Mouse (Mus musculus): ENCODE data around the gene Rnf144b. TPM values are rescaled to one million over a fixed set of nuclear protein-coding genes. Genes with fewer than 3 reads are reported as not detected.

Rnf144b gene
- total and polyA plus RNA-seq, 3 experiments, result 1.1 to 7.8 (median 4.6) TPM

DNA sequence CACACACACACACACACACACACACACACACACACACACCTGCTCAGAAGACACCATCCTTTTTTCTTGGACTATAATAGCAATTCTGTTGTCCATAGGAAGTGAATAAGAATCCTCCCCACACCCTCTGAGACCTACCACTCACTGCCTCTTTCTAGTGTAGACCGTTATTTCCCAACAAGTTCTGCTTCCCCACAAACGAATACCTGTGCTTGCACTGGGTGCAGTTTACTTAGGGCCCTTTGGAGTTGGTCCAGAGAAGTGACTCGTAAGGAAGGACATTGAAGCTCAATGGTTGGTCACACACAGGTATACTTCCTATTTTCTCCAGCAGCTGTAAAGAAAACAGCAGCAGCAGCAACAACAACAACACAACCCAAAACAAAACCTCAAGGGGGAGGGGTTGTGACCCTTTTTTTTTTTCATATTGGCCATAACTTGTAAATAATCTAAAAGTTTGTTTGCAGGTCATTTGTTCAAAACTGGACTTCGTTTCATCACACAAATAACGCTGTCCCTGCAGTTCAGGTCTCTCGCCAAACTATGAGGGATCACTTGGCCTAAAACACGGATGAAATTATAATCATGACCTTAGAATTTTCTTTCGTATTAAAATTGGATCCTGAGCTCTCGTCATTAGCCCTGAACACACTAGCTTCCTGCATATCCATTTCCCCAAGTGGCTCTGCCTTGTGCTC is 60.7 kb downstream of the Rnf144b start:
- Histone ChIP-seq H3K36me3 (replicated peaks) (peaks cover 6% of the 10 kb centered on the region), H3K4me1 (ENCODE audit: insufficient read depth, low read depth, low read length) (peaks cover 10% of the 10 kb centered on the region; the same call in 1 of the 2 replicates), H3K27me3 (ENCODE audit: insufficient read depth, low read length) (no peaks in the 10 kb centered on the region), H3K4me3 (ENCODE audit: low read depth, low read length) (no peak overlapping the region), H3K9me3 (replicated peaks) (no peaks in the 10 kb centered on the region)
- no peak for DNase-seq (ENCODE audit: low spot score)
- ATAC-seq (ENCODE audit: extremely low read depth, insufficient number of reproducible peaks, low FRiP score, poor library complexity, severe bottlenecking), result no peak
- no peak for TF ChIP-seq TAL1 (conservative IDR thresholded peaks at IDR 0.05; ENCODE audit: low read depth, low read length)
- no peak for TF ChIP-seq GATA2 (IDR thresholded peaks at IDR 0.05; ENCODE audit: borderline replicate concordance, low read depth, low read length)
- no peak for TF ChIP-seq POLR2AphosphoS5 (IDR thresholded peaks at IDR 0.05; ENCODE audit: insufficient replicate concordance, low read depth, low read length)
- no peak for TF ChIP-seq CTCF (IDR thresholded peaks at IDR 0.05; ENCODE audit: low read depth, low read length)
- TF ChIP-seq GATA1 (IDR thresholded peaks at IDR 0.05; ENCODE audit: borderline replicate concordance, low read length), result no peak

GRCm38 (mm10) chr13:47183771-47184170 is 61.3 kb downstream of the Rnf144b start:
- H3K4me1 ChIP-seq (ENCODE audit: insufficient read depth, low read depth, low read length), result peaks cover 10% of the 10 kb centered on the region; the same call in 1 of the 2 replicates
- ATAC-seq (ENCODE audit: extremely low read depth, insufficient number of reproducible peaks, low FRiP score, poor library complexity, severe bottlenecking), result no peak

DNA sequence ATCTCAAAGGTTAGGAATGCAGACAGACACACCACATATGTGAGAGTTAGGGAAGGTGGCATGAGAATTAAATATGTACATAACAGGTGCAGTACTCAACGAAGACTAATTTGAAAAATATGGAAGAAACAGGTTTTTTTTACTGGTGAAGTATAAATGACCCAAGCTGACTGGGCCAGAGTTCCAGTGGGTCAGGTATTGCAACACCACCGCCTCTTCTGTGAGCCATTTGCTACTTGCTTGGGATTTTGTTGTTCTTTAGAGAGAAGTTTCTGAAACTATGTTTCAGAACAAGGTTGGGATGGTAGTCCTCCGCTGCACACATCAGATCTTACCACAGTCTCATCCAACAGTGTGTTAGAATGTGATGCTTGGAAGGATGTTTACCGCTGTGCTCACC is 65.4 kb downstream of the Rnf144b start:
- Histone ChIP-seq H3K4me3 (ENCODE audit: low read depth, low read length) (no peak overlapping the region), H3K9me3 (replicated peaks) (no peaks in the 10 kb centered on the region), H3K27me3 (ENCODE audit: insufficient read depth, low read length) (no peaks in the 10 kb centered on the region), H3K36me3 (replicated peaks) (peaks cover 7% of the 10 kb centered on the region), H3K4me1 (ENCODE audit: insufficient read depth, low read depth, low read length) (peaks cover 12% of the 10 kb centered on the region)
- TF ChIP-seq GATA2 (IDR thresholded peaks at IDR 0.05; ENCODE audit: borderline replicate concordance, low read depth, low read length) (no peak), POLR2AphosphoS5 (IDR thresholded peaks at IDR 0.05; ENCODE audit: insufficient replicate concordance, low read depth, low read length) (no peak), CTCF (IDR thresholded peaks at IDR 0.05; ENCODE audit: low read depth, low read length) (no peak), GATA1 (IDR thresholded peaks at IDR 0.05; ENCODE audit: borderline replicate concordance, low read length) (no peak), TAL1 (conservative IDR thresholded peaks at IDR 0.05; ENCODE audit: low read depth, low read length) (no peak)
- ATAC-seq (ENCODE audit: extremely low read depth, insufficient number of reproducible peaks, low FRiP score, poor library complexity, severe bottlenecking) (no peak), DNase-seq (ENCODE audit: low spot score) (no peak)

More at GRCm38 (mm10) chr13:47183771-47184170, 61.3 kb downstream of the Rnf144b start:
- H3K27me3 ChIP-seq (ENCODE audit: insufficient read depth, low read length), result no peaks in the 10 kb centered on the region
- TF ChIP-seq POLR2AphosphoS5 (IDR thresholded peaks at IDR 0.05; ENCODE audit: insufficient replicate concordance, low read depth, low read length) (no peak), GATA2 (IDR thresholded peaks at IDR 0.05; ENCODE audit: borderline replicate concordance, low read depth, low read length) (no peak), GATA1 (IDR thresholded peaks at IDR 0.05; ENCODE audit: borderline replicate concordance, low read length) (no peak), CTCF (IDR thresholded peaks at IDR 0.05; ENCODE audit: low read depth, low read length) (no peak), TAL1 (conservative IDR thresholded peaks at IDR 0.05; ENCODE audit: low read depth, low read length) (no peak)
- H3K4me3 ChIP-seq (ENCODE audit: low read depth, low read length), result no peak overlapping the region
- no peaks in the 10 kb centered on the region for H3K9me3 ChIP-seq (replicated peaks)
- H3K36me3 ChIP-seq (replicated peaks), result peaks cover 4% of the 10 kb centered on the region
- DNase-seq (ENCODE audit: low spot score), result no peak

DNA sequence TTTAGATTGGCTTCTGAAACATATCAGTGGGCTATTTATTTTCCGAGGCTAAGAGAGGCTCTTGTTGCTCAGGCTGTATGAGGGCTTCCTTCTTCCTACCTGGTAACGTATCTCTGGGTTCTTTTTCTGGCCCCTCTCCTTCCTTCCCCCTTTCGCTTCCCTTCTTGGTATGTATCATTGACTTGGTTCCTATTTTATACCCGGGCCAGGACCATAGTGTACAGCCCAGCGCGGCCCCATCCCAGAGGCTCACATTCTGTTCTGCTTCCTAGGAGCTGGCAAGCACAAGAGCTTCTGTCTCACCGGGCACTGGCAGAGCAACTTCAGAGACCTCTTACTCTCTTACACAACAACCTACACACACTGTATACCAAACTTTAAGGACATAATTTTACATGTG is 67.5 kb downstream of the Rnf144b start:
- Histone ChIP-seq H3K4me1 (ENCODE audit: insufficient read depth, low read depth, low read length) (peaks cover 20% of the 10 kb centered on the region), H3K36me3 (replicated peaks) (peaks cover 12% of the 10 kb centered on the region), H3K9me3 (replicated peaks) (no peaks in the 10 kb centered on the region), H3K4me3 (ENCODE audit: low read depth, low read length) (no peak overlapping the region), H3K27me3 (ENCODE audit: insufficient read depth, low read length) (no peaks in the 10 kb centered on the region)
- TF ChIP-seq TAL1 (conservative IDR thresholded peaks at IDR 0.05; ENCODE audit: low read depth, low read length) (no peak), GATA2 (IDR thresholded peaks at IDR 0.05; ENCODE audit: borderline replicate concordance, low read depth, low read length) (no peak), GATA1 (IDR thresholded peaks at IDR 0.05; ENCODE audit: borderline replicate concordance, low read length) (no peak), CTCF (IDR thresholded peaks at IDR 0.05; ENCODE audit: low read depth, low read length) (no peak), POLR2AphosphoS5 (IDR thresholded peaks at IDR 0.05; ENCODE audit: insufficient replicate concordance, low read depth, low read length) (no peak)
- no peak for DNase-seq (ENCODE audit: low spot score)
- no peak for ATAC-seq (ENCODE audit: extremely low read depth, insufficient number of reproducible peaks, low FRiP score, poor library complexity, severe bottlenecking)

GRCm38 (mm10) chr13:47192200-47192599 is 69.7 kb downstream of the Rnf144b start:
- peaks cover 33% of the 10 kb centered on the region for H3K4me1 ChIP-seq (ENCODE audit: insufficient read depth, low read depth, low read length)
- H3K27me3 ChIP-seq (ENCODE audit: insufficient read depth, low read length), result no peaks in the 10 kb centered on the region
- no peaks in the 10 kb centered on the region for H3K9me3 ChIP-seq (replicated peaks)
- H3K36me3 ChIP-seq (replicated peaks), result peaks cover 12% of the 10 kb centered on the region
- ATAC-seq (ENCODE audit: extremely low read depth, insufficient number of reproducible peaks, low FRiP score, poor library complexity, severe bottlenecking) (no peak), DNase-seq (ENCODE audit: low spot score) (no peak)
- no peak for TF ChIP-seq CTCF (IDR thresholded peaks at IDR 0.05; ENCODE audit: low read depth, low read length)
- no peak for TF ChIP-seq TAL1 (conservative IDR thresholded peaks at IDR 0.05; ENCODE audit: low read depth, low read length)
- no peak for TF ChIP-seq POLR2AphosphoS5 (IDR thresholded peaks at IDR 0.05; ENCODE audit: insufficient replicate concordance, low read depth, low read length)
- no peak for TF ChIP-seq GATA2 (IDR thresholded peaks at IDR 0.05; ENCODE audit: borderline replicate concordance, low read depth, low read length)
- no peak for TF ChIP-seq GATA1 (IDR thresholded peaks at IDR 0.05; ENCODE audit: borderline replicate concordance, low read length)
- no peak overlapping the region for H3K4me3 ChIP-seq (ENCODE audit: low read depth, low read length)

GRCm38 (mm10) chr13:47192771-47193170 is 70.3 kb downstream of the Rnf144b start:
- H3K9me3 ChIP-seq (replicated peaks), result no peaks in the 10 kb centered on the region
- H3K4me1 ChIP-seq (ENCODE audit: insufficient read depth, low read depth, low read length), result peaks cover 34% of the 10 kb centered on the region
- no peaks in the 10 kb centered on the region for H3K27me3 ChIP-seq (ENCODE audit: insufficient read depth, low read length)
- ATAC-seq (ENCODE audit: extremely low read depth, insufficient number of reproducible peaks, low FRiP score, poor library complexity, severe bottlenecking), result no peak
- peaks cover 15% of the 10 kb centered on the region for H3K36me3 ChIP-seq (replicated peaks)
- DNase-seq (ENCODE audit: low spot score), result no peak
- TF ChIP-seq CTCF (IDR thresholded peaks at IDR 0.05; ENCODE audit: low read depth, low read length) (no peak), TAL1 (conservative IDR thresholded peaks at IDR 0.05; ENCODE audit: low read depth, low read length) (no peak), GATA1 (IDR thresholded peaks at IDR 0.05; ENCODE audit: borderline replicate concordance, low read length) (no peak), POLR2AphosphoS5 (IDR thresholded peaks at IDR 0.05; ENCODE audit: insufficient replicate concordance, low read depth, low read length) (no peak), GATA2 (IDR thresholded peaks at IDR 0.05; ENCODE audit: borderline replicate concordance, low read depth, low read length) (no peak)
- H3K4me3 ChIP-seq (ENCODE audit: low read depth, low read length), result no peak overlapping the region
